Mouse (Mus musculus): Measurements from ENCODE around the gene Tnfaip6. TPM values are rescaled to one million over a fixed set of nuclear protein-coding genes. Genes with fewer than 3 reads are reported as not detected.

The Tnfaip6 gene
- polyA plus RNA-seq, 1 experiment, result 3.0 TPM

DNA sequence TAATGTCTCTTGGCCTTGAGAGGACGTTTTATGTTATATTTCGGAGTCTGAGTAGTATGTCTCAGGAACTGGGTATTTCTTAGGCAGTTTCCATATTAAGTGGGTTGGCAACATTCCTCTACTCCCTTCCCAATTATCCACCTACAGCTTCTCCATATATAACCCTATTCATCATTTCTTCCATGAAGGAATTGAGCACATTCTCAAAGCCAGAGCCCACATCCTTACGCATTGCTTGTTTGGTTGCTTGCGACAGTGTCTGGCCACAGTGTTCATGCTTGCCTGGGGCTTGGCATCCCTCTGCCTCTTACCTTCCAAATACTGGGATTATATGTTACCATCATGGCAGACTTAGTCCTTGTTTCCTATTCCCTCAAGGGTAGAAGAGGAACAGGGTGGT, 3.2 kb upstream of the Tnfaip6 start:
- TF ChIP-seq POLR2A (IDR thresholded peaks at IDR 0.05; ENCODE audit: borderline replicate concordance, extremely low read depth, insufficient read depth, insufficient read length, poor library complexity, severe bottlenecking) (no peak), CTCF (IDR thresholded peaks at IDR 0.05; ENCODE audit: borderline replicate concordance, extremely low read depth, insufficient read depth, insufficient read length) (no peak)
- no peak for DNase-seq (ENCODE audit: low read depth)

DNA sequence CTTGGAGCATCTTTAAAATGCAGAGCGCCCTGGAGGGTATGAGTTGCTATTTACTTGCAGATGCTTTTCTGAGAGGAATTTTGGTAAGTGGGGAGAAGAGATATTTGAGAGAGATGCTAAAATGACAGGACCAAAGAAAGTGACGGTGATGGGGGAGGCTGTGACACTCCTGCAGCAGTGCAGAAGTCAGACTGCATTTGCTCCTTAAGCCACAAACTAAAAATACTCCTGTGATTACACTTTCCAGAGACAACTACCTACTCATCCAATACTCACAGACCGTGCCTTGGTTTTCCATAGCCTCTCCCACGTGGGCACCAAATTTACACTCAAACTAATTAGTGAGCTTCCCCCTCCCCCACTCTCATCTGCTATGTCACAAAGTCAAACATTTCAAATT, 2.7 kb upstream of the Tnfaip6 start:
- DNase-seq (ENCODE audit: low read depth), result no peak
- no peak for TF ChIP-seq POLR2A (IDR thresholded peaks at IDR 0.05; ENCODE audit: borderline replicate concordance, extremely low read depth, insufficient read depth, insufficient read length, poor library complexity, severe bottlenecking)
- no peak for TF ChIP-seq CTCF (IDR thresholded peaks at IDR 0.05; ENCODE audit: borderline replicate concordance, extremely low read depth, insufficient read depth, insufficient read length)

DNA sequence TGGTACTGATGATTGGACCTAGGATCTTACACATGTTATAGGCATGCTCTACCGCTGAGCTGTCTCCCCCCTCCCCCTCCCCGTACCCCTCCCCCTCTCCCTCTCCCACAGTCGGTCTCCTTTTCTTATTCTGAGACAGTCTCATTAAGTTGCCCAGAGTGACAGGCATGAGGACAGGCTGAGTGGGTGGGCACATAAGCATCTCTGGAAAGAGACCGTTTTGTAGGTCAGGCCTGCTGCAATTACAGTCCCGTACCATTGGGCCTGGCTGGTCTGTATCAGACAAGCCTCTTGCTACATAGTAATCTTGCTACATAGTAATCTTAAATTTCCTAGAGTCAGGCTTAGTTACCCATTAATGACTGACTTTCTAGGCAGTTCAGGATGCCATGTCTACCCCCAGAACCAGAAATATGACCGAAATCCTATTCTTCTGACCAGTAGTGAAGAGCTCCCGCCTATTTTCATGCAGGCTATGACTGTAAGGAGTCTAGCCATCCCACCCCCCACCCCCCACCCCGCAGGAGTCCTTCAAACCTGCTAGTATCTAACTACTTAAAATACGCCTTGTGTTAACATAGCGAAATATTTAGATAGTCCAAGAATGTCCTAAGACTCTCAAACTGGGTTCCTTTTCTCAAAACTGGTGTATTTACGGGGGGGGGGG, 747 bp upstream of the Tnfaip6 start:
- DNase-seq (ENCODE audit: low read depth), result peak; percentile 56

GRCm38 (mm10) chr2:52038558-52038957, 749 bp downstream of the Tnfaip6 start:
- peak; percentile 22 for DNase-seq (ENCODE audit: low read depth)

More for the DNA sequence above, 747 bp upstream of the Tnfaip6 start:
- TF ChIP-seq POLR2A (IDR thresholded peaks at IDR 0.05; ENCODE audit: borderline replicate concordance, extremely low read depth, insufficient read depth, insufficient read length, poor library complexity, severe bottlenecking), result no peak
- no peak for TF ChIP-seq CTCF (IDR thresholded peaks at IDR 0.05; ENCODE audit: borderline replicate concordance, extremely low read depth, insufficient read depth, insufficient read length)

GRCm38 (mm10) chr2:52039083-52039801, 1.4 kb downstream of the Tnfaip6 start:
- peak; percentile 44 for DNase-seq (ENCODE audit: low read depth)
- TF ChIP-seq CTCF (IDR thresholded peaks at IDR 0.05; ENCODE audit: borderline replicate concordance, extremely low read depth, insufficient read depth, insufficient read length) (no peak), POLR2A (IDR thresholded peaks at IDR 0.05; ENCODE audit: borderline replicate concordance, extremely low read depth, insufficient read depth, insufficient read length, poor library complexity, severe bottlenecking) (no peak)

More at GRCm38 (mm10) chr2:52038558-52038957, 749 bp downstream of the Tnfaip6 start:
- TF ChIP-seq CTCF (IDR thresholded peaks at IDR 0.05; ENCODE audit: borderline replicate concordance, extremely low read depth, insufficient read depth, insufficient read length) (no peak), POLR2A (IDR thresholded peaks at IDR 0.05; ENCODE audit: borderline replicate concordance, extremely low read depth, insufficient read depth, insufficient read length, poor library complexity, severe bottlenecking) (no peak)

DNA sequence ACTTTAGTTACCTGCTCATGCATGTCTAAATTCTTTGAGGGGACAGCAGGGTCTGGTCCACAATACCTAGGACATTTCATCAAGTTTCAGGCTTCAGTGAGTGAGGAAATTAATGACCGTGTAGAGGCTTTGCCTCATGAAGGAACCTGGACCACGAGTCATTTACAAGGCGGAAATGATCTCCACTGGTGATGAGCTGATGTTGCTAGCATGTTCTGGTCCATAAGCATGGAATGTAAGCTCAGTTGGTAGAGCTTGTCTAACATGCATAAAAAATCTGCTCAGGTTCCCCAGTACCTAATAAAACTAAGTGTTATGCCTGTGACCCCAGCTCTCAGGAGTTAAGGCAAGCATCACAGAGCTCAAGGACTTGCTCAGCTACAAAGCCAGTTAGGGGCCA, 4.3 kb downstream of the Tnfaip6 start:
- no peak for DNase-seq (ENCODE audit: low read depth)
- no peak for TF ChIP-seq POLR2A (IDR thresholded peaks at IDR 0.05; ENCODE audit: borderline replicate concordance, extremely low read depth, insufficient read depth, insufficient read length, poor library complexity, severe bottlenecking)
- no peak for TF ChIP-seq CTCF (IDR thresholded peaks at IDR 0.05; ENCODE audit: borderline replicate concordance, extremely low read depth, insufficient read depth, insufficient read length)

DNA sequence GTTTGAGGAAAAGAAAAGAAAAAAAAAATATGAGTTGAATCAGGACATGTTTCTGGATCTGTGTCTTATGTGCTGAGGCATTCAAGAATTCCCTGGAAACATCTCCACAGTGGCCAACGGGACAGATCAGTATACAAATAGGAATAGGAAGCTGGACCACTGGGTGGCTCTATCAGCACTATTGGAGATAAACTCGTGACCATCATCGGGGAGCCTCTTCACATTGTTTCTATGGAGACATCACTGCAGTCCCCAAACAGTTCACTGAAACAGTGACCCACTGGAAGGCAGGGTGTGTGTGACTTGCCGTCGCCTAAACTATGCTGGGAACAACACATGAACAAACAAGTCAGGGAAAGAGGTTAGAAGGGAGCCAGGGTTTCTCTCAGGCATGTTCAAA, 4.9 kb downstream of the Tnfaip6 start:
- TF ChIP-seq CTCF (IDR thresholded peaks at IDR 0.05; ENCODE audit: borderline replicate concordance, extremely low read depth, insufficient read depth, insufficient read length) (no peak), POLR2A (IDR thresholded peaks at IDR 0.05; ENCODE audit: borderline replicate concordance, extremely low read depth, insufficient read depth, insufficient read length, poor library complexity, severe bottlenecking) (no peak)
- DNase-seq (ENCODE audit: low read depth), result no peak

DNA sequence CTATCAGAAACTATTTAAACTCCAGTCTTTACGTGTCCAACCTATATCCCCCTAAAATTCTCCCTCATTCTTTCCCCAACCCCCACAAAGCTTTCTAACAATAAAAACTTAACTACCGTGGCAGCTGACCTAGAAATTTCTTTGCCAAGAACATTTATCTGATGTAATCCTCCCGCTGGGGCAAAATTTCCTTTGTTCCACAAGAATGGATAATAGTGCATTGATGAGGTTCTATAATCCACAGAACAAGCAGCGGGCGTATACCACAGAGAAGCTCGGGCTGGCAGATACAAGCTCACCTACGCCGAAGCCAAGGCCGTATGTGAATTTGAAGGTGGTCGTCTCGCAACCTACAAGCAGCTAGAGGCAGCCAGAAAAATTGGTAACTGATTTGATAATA, 5.7 kb downstream of the Tnfaip6 start:
- TF ChIP-seq CTCF (IDR thresholded peaks at IDR 0.05; ENCODE audit: borderline replicate concordance, extremely low read depth, insufficient read depth, insufficient read length) (no peak), POLR2A (IDR thresholded peaks at IDR 0.05; ENCODE audit: borderline replicate concordance, extremely low read depth, insufficient read depth, insufficient read length, poor library complexity, severe bottlenecking) (no peak)
- DNase-seq (ENCODE audit: low read depth), result no peak

GRCm38 (mm10) chr2:52046032-52046431, 8.2 kb downstream of the Tnfaip6 start:
- no peak for TF ChIP-seq POLR2A (IDR thresholded peaks at IDR 0.05; ENCODE audit: borderline replicate concordance, extremely low read depth, insufficient read depth, insufficient read length, poor library complexity, severe bottlenecking)
- TF ChIP-seq CTCF (IDR thresholded peaks at IDR 0.05; ENCODE audit: borderline replicate concordance, extremely low read depth, insufficient read depth, insufficient read length), result no peak
- DNase-seq (ENCODE audit: low read depth), result no peak

- DNase-seq (ENCODE audit: low read depth), result no peak
- TF ChIP-seq POLR2A (IDR thresholded peaks at IDR 0.05; ENCODE audit: borderline replicate concordance, extremely low read depth, insufficient read depth, insufficient read length, poor library complexity, severe bottlenecking) (no peak), CTCF (IDR thresholded peaks at IDR 0.05; ENCODE audit: borderline replicate concordance, extremely low read depth, insufficient read depth, insufficient read length) (no peak)
These were observed 13.0 kb downstream of the Tnfaip6 start for GRCm38 (mm10) chr2:52050823-52051222.

DNA sequence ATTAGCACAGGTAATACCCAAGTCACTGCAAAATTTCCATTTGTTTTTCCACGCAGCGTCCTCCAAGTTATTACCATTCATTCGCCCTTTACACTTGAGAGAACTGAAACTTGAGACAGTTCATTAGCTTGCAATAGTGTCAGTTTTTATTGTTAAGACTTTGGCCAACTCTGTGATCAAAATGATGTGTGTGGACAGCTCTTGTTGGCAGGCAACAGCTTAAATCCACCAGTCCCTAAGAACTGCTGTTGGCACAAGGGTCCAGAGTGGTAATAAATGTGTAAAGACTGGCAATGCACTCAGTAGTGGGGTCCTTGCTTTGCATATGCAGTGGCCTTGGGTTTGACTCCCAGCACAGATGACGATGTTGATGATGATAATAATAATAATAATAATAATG, 14.5 kb downstream of the Tnfaip6 start:
- peak; percentile 64 for DNase-seq (ENCODE audit: low read depth)
- TF ChIP-seq CTCF (IDR thresholded peaks at IDR 0.05; ENCODE audit: borderline replicate concordance, extremely low read depth, insufficient read depth, insufficient read length) (no peak), POLR2A (IDR thresholded peaks at IDR 0.05; ENCODE audit: borderline replicate concordance, extremely low read depth, insufficient read depth, insufficient read length, poor library complexity, severe bottlenecking) (no peak)

DNA sequence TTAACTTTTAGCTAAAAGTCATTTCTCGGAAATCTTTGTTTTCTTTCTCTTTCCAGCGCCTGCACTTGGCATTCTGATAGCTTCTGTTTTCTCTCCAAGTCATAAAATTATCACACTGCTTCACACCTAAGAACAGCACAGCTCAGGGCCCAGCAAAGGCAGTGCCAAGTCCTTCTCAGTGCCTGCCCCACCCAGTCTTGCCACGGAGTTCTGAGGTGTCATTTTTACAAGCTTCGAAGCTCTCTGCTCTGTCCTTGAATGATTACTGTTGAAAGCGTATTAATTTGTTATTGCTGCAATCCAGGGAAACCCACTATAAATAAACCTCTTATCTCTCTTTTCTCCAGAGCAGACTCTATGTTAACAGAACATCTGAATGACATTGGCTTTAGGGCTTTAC, 15.7 kb downstream of the Tnfaip6 start:
- DNase-seq (ENCODE audit: low read depth), result no peak
- TF ChIP-seq POLR2A (IDR thresholded peaks at IDR 0.05; ENCODE audit: borderline replicate concordance, extremely low read depth, insufficient read depth, insufficient read length, poor library complexity, severe bottlenecking) (no peak), CTCF (IDR thresholded peaks at IDR 0.05; ENCODE audit: borderline replicate concordance, extremely low read depth, insufficient read depth, insufficient read length) (no peak)

Data from brain, embryonic 14.5 days (tissue).